Mouse (Mus musculus): ENCODE data around the gene Gm44579. TPM values are rescaled to one million over a fixed set of nuclear protein-coding genes. Genes with fewer than 3 reads are reported as not detected.
A peak's percentile ranks its signal among the peaks of the same experiment; 100 is the strongest.

The Gm44579 gene
- polyA plus RNA-seq, 1 experiment from 2014 or later = not detected

GRCm38 (mm10) chr15:98167645-98168621, 52.8 kb downstream of the Gm44579 start:
- Histone ChIP-seq H3K4me2 (peak overlapping the region; percentile 94), H3K4me3 (replicated peaks) (peak overlapping the region; percentile 53), H3K9ac (replicated peaks) (peak overlapping the region; percentile 59), H3K36me3 (no peaks in the 10 kb centered on the region), H3K9me3 (no peaks in the 10 kb centered on the region), H3K4me1 (replicated peaks) (peaks cover 11% of the 10 kb centered on the region), H3K27ac (no peak overlapping the region), H3K27me3 (peaks cover 85% of the 10 kb centered on the region)
- ATAC-seq (ENCODE audit: insufficient number of reproducible peaks, insufficient read depth, low FRiP score, low TSS enrichment, low read depth) = peak; percentile 85
- WGBS = 1% methylated on average over 69 of the region's 69 CpGs

- no peak within 1 kb of the TSS for H3K27ac ChIP-seq
- H3K9me3 ChIP-seq = no peaks in the 10 kb centered on the region
- no peaks in the 10 kb centered on the region for H3K36me3 ChIP-seq
- peak within 1 kb of the TSS; percentile 94 for H3K4me2 ChIP-seq
- peak within 1 kb of the TSS; percentile 59 for H3K9ac ChIP-seq (replicated peaks)
- H3K27me3 ChIP-seq = peaks cover 77% of the 10 kb centered on the region
- H3K4me1 ChIP-seq (replicated peaks) = peaks cover 11% of the 10 kb centered on the region
- ATAC-seq (ENCODE audit: insufficient number of reproducible peaks, insufficient read depth, low FRiP score, low TSS enrichment, low read depth) = peak; percentile 33
- WGBS = 4% methylated on average over 18 of the region's 18 CpGs
- peak within 1 kb of the TSS; percentile 53 for H3K4me3 ChIP-seq (replicated peaks)
These were observed 53.7 kb downstream of the Gm44579 start, which contains the start of gene Ccdc184 for GRCm38 (mm10) chr15:98166963-98167644. Gene Ccdc184, plus strand, starts transcription at chr15:98167158.

- H3K9ac ChIP-seq (replicated peaks) = no peak within 1 kb of the TSS
- H3K36me3 ChIP-seq = no peaks in the 10 kb centered on the region
- no peak for ATAC-seq (ENCODE audit: insufficient number of reproducible peaks, insufficient read depth, low FRiP score, low TSS enrichment, low read depth)
- H3K27ac ChIP-seq = no peak within 1 kb of the TSS
- H3K4me2 ChIP-seq = no peak within 1 kb of the TSS
- peaks cover 11% of the 10 kb centered on the region for H3K4me1 ChIP-seq (replicated peaks)
- H3K27me3 ChIP-seq = peaks cover 61% of the 10 kb centered on the region
- 83% methylated on average over 5 of the region's 5 CpGs for WGBS
- H3K4me3 ChIP-seq (replicated peaks) = no peak within 1 kb of the TSS
- no peaks in the 10 kb centered on the region for H3K9me3 ChIP-seq
These were observed 55.3 kb downstream of the Gm44579 start, which contains the start of gene Asb8 for GRCm38 (mm10) chr15:98165525-98165924. Gene Asb8, minus strand, starts transcription at chr15:98165625.

- 54% methylated on average over 4 of the region's 4 CpGs for WGBS
- Histone ChIP-seq H3K4me1 (replicated peaks) (0 out of 2 replicates have a peak, but pooled peaks cover under 1% of the 10 kb centered on the region), H3K4me2 (no peak overlapping the region), H3K4me3 (replicated peaks) (no peak overlapping the region), H3K27ac (no peak overlapping the region), H3K9ac (replicated peaks) (no peak overlapping the region), H3K9me3 (no peaks in the 10 kb centered on the region), H3K27me3 (peaks cover 31% of the 10 kb centered on the region), H3K36me3 (no peaks in the 10 kb centered on the region)
- no peak for ATAC-seq (ENCODE audit: insufficient number of reproducible peaks, insufficient read depth, low FRiP score, low TSS enrichment, low read depth)
These were observed 58.2 kb downstream of the Gm44579 start for GRCm38 (mm10) chr15:98162561-98162960.

- H3K4me2 ChIP-seq = no peak overlapping the region
- WGBS = 73% methylated on average over 19 of the region's 19 CpGs
These were observed 59.6 kb downstream of the Gm44579 start for GRCm38 (mm10) chr15:98161026-98161805.

GRCm38 (mm10) chr15:98157253-98157652, 63.5 kb downstream of the Gm44579 start:
- Histone ChIP-seq H3K4me3 (replicated peaks) (no peak overlapping the region), H3K9me3 (no peaks in the 10 kb centered on the region), H3K4me1 (replicated peaks) (no peaks in the 10 kb centered on the region; the same call in 1 of the 2 replicates), H3K4me2 (no peak overlapping the region), H3K27ac (no peak overlapping the region), H3K9ac (replicated peaks) (no peak overlapping the region), H3K36me3 (no peaks in the 10 kb centered on the region), H3K27me3 (no peaks in the 10 kb centered on the region)
- ATAC-seq (ENCODE audit: insufficient number of reproducible peaks, insufficient read depth, low FRiP score, low TSS enrichment, low read depth) = no peak
- WGBS = 71% methylated on average over 1 of the region's 1 CpGs

More at GRCm38 (mm10) chr15:98161026-98161805, 59.6 kb downstream of the Gm44579 start:
- ATAC-seq (ENCODE audit: insufficient number of reproducible peaks, insufficient read depth, low FRiP score, low TSS enrichment, low read depth) = no peak
- H3K27me3 ChIP-seq = peaks cover 20% of the 10 kb centered on the region
- H3K36me3 ChIP-seq = no peaks in the 10 kb centered on the region
- no peak overlapping the region for H3K4me3 ChIP-seq (replicated peaks)
- H3K27ac ChIP-seq = no peak overlapping the region
- H3K4me1 ChIP-seq (replicated peaks) = no peaks in the 10 kb centered on the region
- H3K9me3 ChIP-seq = no peaks in the 10 kb centered on the region
- no peak overlapping the region for H3K9ac ChIP-seq (replicated peaks)

- no peak overlapping the region for H3K27ac ChIP-seq
- H3K9me3 ChIP-seq = no peaks in the 10 kb centered on the region
- H3K9ac ChIP-seq (replicated peaks) = no peak overlapping the region
- no peak for ATAC-seq (ENCODE audit: insufficient number of reproducible peaks, insufficient read depth, low FRiP score, low TSS enrichment, low read depth)
- WGBS = 60% methylated on average over 4 of the region's 4 CpGs
- no peaks in the 10 kb centered on the region for H3K27me3 ChIP-seq
- no peaks in the 10 kb centered on the region; the same call in 1 of the 2 replicates for H3K4me1 ChIP-seq (replicated peaks)
- no peak overlapping the region for H3K4me3 ChIP-seq (replicated peaks)
- H3K4me2 ChIP-seq = no peak overlapping the region
- no peaks in the 10 kb centered on the region for H3K36me3 ChIP-seq
These were observed 64.8 kb downstream of the Gm44579 start for GRCm38 (mm10) chr15:98155944-98156343.

GRCm38 (mm10) chr15:98155272-98155671, 65.5 kb downstream of the Gm44579 start:
- no peak for ATAC-seq (ENCODE audit: insufficient number of reproducible peaks, insufficient read depth, low FRiP score, low TSS enrichment, low read depth)
- H3K27ac ChIP-seq = no peak overlapping the region
- H3K9ac ChIP-seq (replicated peaks) = no peak overlapping the region
- no peaks in the 10 kb centered on the region for H3K9me3 ChIP-seq
- WGBS = 90% methylated on average over 5 of the region's 5 CpGs
- H3K4me3 ChIP-seq (replicated peaks) = no peak overlapping the region
- no peak overlapping the region for H3K4me2 ChIP-seq
- no peaks in the 10 kb centered on the region for H3K27me3 ChIP-seq
- H3K4me1 ChIP-seq (replicated peaks) = no peaks in the 10 kb centered on the region; the same call in 1 of the 2 replicates
- H3K36me3 ChIP-seq = no peaks in the 10 kb centered on the region

- Histone ChIP-seq H3K27ac (no peak overlapping the region), H3K27me3 (no peaks in the 10 kb centered on the region), H3K4me3 (replicated peaks) (no peak overlapping the region), H3K36me3 (no peaks in the 10 kb centered on the region), H3K4me1 (replicated peaks) (no peaks in the 10 kb centered on the region; the same call in 1 of the 2 replicates), H3K4me2 (no peak overlapping the region), H3K9me3 (no peaks in the 10 kb centered on the region), H3K9ac (replicated peaks) (no peak overlapping the region)
- no peak for ATAC-seq (ENCODE audit: insufficient number of reproducible peaks, insufficient read depth, low FRiP score, low TSS enrichment, low read depth)
- 75% methylated on average over 3 of the region's 3 CpGs for WGBS
These were observed 66.1 kb downstream of the Gm44579 start for GRCm38 (mm10) chr15:98154631-98155030.

- 64% methylated on average over 4 of the region's 4 CpGs for WGBS
- Histone ChIP-seq H3K4me3 (replicated peaks) (no peak overlapping the region), H3K4me1 (replicated peaks) (no peaks in the 10 kb centered on the region; the same call in 1 of the 2 replicates), H3K9me3 (no peaks in the 10 kb centered on the region), H3K27ac (no peak overlapping the region), H3K9ac (replicated peaks) (no peak overlapping the region), H3K27me3 (no peaks in the 10 kb centered on the region), H3K36me3 (no peaks in the 10 kb centered on the region), H3K4me2 (no peak overlapping the region)
- no peak for ATAC-seq (ENCODE audit: insufficient number of reproducible peaks, insufficient read depth, low FRiP score, low TSS enrichment, low read depth)
These were observed 66.6 kb downstream of the Gm44579 start for GRCm38 (mm10) chr15:98154146-98154545.

Data from limb, embryonic 12.5 days (tissue).